Mouse (Mus musculus) left cerebral cortex, postnatal 10 days (tissue): ENCODE measurements around the gene Cybrd1. TPM values are rescaled to one million over a fixed set of nuclear protein-coding genes. Genes with fewer than 3 reads are reported as not detected.

Experiments used
- total RNA-seq, 2 experiments: library from RNA; stranded (reverse); gene quantifications; 2 replicates each; pipeline ENCODE4 v1.2.3; 2021

The Cybrd1 gene
- total RNA-seq, 2 experiments from 2014 or later: 5.0 to 5.5 TPM

Other genes with a start within 250 kb of the Cybrd1 start
- gene Dcaf17, start 62.6 kb upstream of the Cybrd1 start, total RNA-seq: 10 to 100 TPM; 15.2 to 18.5 TPM
- 10 to 100 TPM; 13.2 to 13.6 TPM for gene Mettl8, start 62.3 kb upstream of the Cybrd1 start, total RNA-seq
- gene Dync1i2, start 93.8 kb downstream of the Cybrd1 start, total RNA-seq: 100 to 1,000 TPM; 179 to 183 TPM
- 100 to 1,000 TPM; 157 to 162 TPM for gene Slc25a12, start 249.8 kb downstream of the Cybrd1 start, total RNA-seq